Mouse (Mus musculus): ENCODE data around the gene Yap1. TPM values are rescaled to one million over a fixed set of nuclear protein-coding genes. Genes with fewer than 3 reads are reported as not detected.

Gene Yap1
- polyA plus RNA-seq, 1 experiment, result not detected

DNA sequence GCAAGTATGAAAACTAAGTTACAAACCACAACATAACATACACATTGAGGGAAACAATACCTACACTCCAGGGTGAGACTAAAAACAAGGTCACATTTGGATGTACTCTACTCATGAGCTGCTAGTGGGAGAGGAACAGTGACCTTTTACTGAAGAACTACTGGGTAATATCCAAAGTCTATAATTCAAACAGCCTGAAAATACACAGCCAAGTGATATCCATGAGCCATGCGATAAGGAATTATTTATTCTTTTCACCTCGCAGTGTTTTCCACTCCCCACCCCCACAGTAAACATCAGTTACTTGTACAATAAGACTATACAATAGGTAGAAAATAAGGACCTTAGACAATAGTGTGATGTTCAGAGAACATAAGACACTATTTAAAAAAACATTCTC lies 24.2 kb downstream of the Yap1 start:
- WGBS, result 56% methylated on average over 2 of the region's 2 CpGs
- no peak overlapping the region for H3K27ac ChIP-seq (ENCODE audit: insufficient read depth, low read depth, low read length)
- H3K4me3 ChIP-seq (ENCODE audit: insufficient read depth, low read depth, low read length), result no peak overlapping the region
- no peak for TF ChIP-seq POLR2A (IDR thresholded peaks at IDR 0.05; ENCODE audit: insufficient read depth, low read depth, low read length)
- no peak for TF ChIP-seq CTCF (IDR thresholded peaks at IDR 0.05; ENCODE audit: insufficient read depth, low read depth, low read length)
- no peaks in the 10 kb centered on the region for H3K4me1 ChIP-seq (ENCODE audit: control insufficient read depth, insufficient read depth, low read length)

DNA sequence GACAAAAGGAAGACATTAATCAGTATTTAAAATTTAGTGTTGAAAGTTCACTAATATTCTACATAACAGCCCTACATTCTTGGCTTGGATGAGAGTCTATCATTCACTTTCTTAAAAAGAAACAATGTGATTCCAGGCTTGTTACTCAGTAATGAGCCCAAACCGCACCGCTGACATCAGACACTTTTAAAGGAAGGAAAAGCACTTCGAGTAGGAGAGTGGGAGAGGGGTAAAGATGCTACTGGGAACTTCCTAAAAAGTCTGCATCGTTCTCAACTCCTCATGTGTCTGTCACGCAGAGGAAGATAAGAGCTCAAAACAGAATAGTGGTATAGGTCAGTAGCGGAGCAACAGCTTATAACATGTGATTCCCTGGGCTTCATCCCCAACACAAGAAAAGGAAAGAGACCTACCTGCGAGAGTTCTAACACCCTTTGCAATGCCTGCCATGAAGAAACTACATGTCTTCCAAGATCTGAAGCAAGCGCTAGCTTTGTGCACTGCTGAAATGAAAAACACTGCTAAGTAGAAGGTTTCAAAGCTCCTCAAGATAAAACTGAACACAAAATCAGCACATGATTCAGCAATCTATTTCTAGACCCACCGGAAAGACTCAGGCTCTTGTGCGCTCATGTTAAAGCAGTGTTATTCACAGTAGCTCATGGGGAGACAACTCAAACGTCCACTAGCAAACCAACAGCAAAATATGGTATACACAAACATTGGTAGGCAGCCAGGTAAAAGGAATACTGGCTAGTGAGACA lies 25.1 kb downstream of the Yap1 start:
- Histone ChIP-seq H3K27ac (ENCODE audit: insufficient read depth, low read depth, low read length) (no peak overlapping the region), H3K4me3 (ENCODE audit: insufficient read depth, low read depth, low read length) (no peak overlapping the region), H3K4me1 (ENCODE audit: control insufficient read depth, insufficient read depth, low read length) (no peaks in the 10 kb centered on the region)
- no peak for TF ChIP-seq CTCF (IDR thresholded peaks at IDR 0.05; ENCODE audit: insufficient read depth, low read depth, low read length)
- TF ChIP-seq POLR2A (IDR thresholded peaks at IDR 0.05; ENCODE audit: insufficient read depth, low read depth, low read length), result no peak
- WGBS, result 66% methylated on average over 11 of the region's 11 CpGs

- H3K4me1 ChIP-seq (ENCODE audit: control insufficient read depth, insufficient read depth, low read length), result no peaks in the 10 kb centered on the region
- H3K4me3 ChIP-seq (ENCODE audit: insufficient read depth, low read depth, low read length), result no peak overlapping the region
- H3K27ac ChIP-seq (ENCODE audit: insufficient read depth, low read depth, low read length), result no peak overlapping the region
- no peak for TF ChIP-seq CTCF (IDR thresholded peaks at IDR 0.05; ENCODE audit: insufficient read depth, low read depth, low read length)
- TF ChIP-seq POLR2A (IDR thresholded peaks at IDR 0.05; ENCODE audit: insufficient read depth, low read depth, low read length), result no peak
- 92% methylated on average over 3 of the region's 3 CpGs for WGBS
Observed at GRCm38 (mm10) chr9:7978502-7978901, 25.9 kb downstream of the Yap1 start.

- no peaks in the 10 kb centered on the region for H3K4me1 ChIP-seq (ENCODE audit: control insufficient read depth, insufficient read depth, low read length)
- TF ChIP-seq POLR2A (IDR thresholded peaks at IDR 0.05; ENCODE audit: insufficient read depth, low read depth, low read length), result no peak
- no peak for TF ChIP-seq CTCF (IDR thresholded peaks at IDR 0.05; ENCODE audit: insufficient read depth, low read depth, low read length)
- WGBS, result 91% methylated on average over 5 of the region's 5 CpGs
- no peak overlapping the region for H3K27ac ChIP-seq (ENCODE audit: insufficient read depth, low read depth, low read length)
- H3K4me3 ChIP-seq (ENCODE audit: insufficient read depth, low read depth, low read length), result no peak overlapping the region
Observed at GRCm38 (mm10) chr9:7977587-7977986, 26.8 kb downstream of the Yap1 start.

GRCm38 (mm10) chr9:7971993-7972392 lies 32.4 kb downstream of the Yap1 start:
- 84% methylated on average over 2 of the region's 2 CpGs for WGBS
- no peak overlapping the region for H3K27ac ChIP-seq (ENCODE audit: insufficient read depth, low read depth, low read length)
- no peaks in the 10 kb centered on the region for H3K4me1 ChIP-seq (ENCODE audit: control insufficient read depth, insufficient read depth, low read length)
- H3K4me3 ChIP-seq (ENCODE audit: insufficient read depth, low read depth, low read length), result no peak overlapping the region
- no peak for TF ChIP-seq CTCF (IDR thresholded peaks at IDR 0.05; ENCODE audit: insufficient read depth, low read depth, low read length)

- Histone ChIP-seq H3K27ac (ENCODE audit: insufficient read depth, low read depth, low read length) (no peak overlapping the region), H3K4me1 (ENCODE audit: control insufficient read depth, insufficient read depth, low read length) (no peaks in the 10 kb centered on the region), H3K4me3 (ENCODE audit: insufficient read depth, low read depth, low read length) (no peak overlapping the region)
- WGBS, result 100% methylated on average over 1 of the region's 1 CpGs
- TF ChIP-seq CTCF (IDR thresholded peaks at IDR 0.05; ENCODE audit: insufficient read depth, low read depth, low read length) (no peak), POLR2A (IDR thresholded peaks at IDR 0.05; ENCODE audit: insufficient read depth, low read depth, low read length) (no peak)
Observed at GRCm38 (mm10) chr9:7967980-7968379, 36.4 kb downstream of the Yap1 start.

DNA sequence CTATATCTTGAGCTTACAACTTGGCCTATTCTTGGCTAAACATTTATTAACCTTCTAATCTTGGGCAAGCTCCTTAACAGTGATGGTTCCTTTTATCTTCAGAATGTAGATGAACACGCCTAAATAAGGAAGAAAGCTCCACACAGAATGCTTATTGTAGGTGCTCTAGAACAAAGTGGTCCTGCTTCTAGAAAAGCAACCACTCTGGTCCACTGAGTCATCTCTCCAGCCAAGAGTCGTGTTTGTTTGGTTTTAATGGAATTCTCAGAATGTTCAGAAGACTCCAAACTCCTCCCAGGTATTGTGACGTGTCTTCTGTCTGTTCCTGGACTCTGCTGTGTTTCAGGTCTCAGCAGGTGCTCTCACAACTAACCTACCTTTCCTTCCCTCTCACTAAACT lies 38.8 kb downstream of the Yap1 start:
- no peak for TF ChIP-seq POLR2A (IDR thresholded peaks at IDR 0.05; ENCODE audit: insufficient read depth, low read depth, low read length)
- TF ChIP-seq CTCF (IDR thresholded peaks at IDR 0.05; ENCODE audit: insufficient read depth, low read depth, low read length), result no peak
- Histone ChIP-seq H3K27ac (ENCODE audit: insufficient read depth, low read depth, low read length) (no peak overlapping the region), H3K4me3 (ENCODE audit: insufficient read depth, low read depth, low read length) (no peak overlapping the region), H3K4me1 (ENCODE audit: control insufficient read depth, insufficient read depth, low read length) (peaks cover 3% of the 10 kb centered on the region; the same call in 1 of the 2 replicates)
- WGBS, result 87% methylated on average over 3 of the region's 3 CpGs

GRCm38 (mm10) chr9:7963867-7964266 lies 40.5 kb downstream of the Yap1 start:
- no peak overlapping the region for H3K27ac ChIP-seq (ENCODE audit: insufficient read depth, low read depth, low read length)
- TF ChIP-seq CTCF (IDR thresholded peaks at IDR 0.05; ENCODE audit: insufficient read depth, low read depth, low read length) (no peak), POLR2A (IDR thresholded peaks at IDR 0.05; ENCODE audit: insufficient read depth, low read depth, low read length) (no peak)
- no peak overlapping the region for H3K4me3 ChIP-seq (ENCODE audit: insufficient read depth, low read depth, low read length)
- WGBS, result 93% methylated on average over 2 of the region's 2 CpGs
- peaks cover 3% of the 10 kb centered on the region; the same call in 1 of the 2 replicates for H3K4me1 ChIP-seq (ENCODE audit: control insufficient read depth, insufficient read depth, low read length)

- no peak overlapping the region for H3K27ac ChIP-seq (ENCODE audit: insufficient read depth, low read depth, low read length)
- TF ChIP-seq POLR2A (IDR thresholded peaks at IDR 0.05; ENCODE audit: insufficient read depth, low read depth, low read length), result no peak
- TF ChIP-seq CTCF (IDR thresholded peaks at IDR 0.05; ENCODE audit: insufficient read depth, low read depth, low read length), result no peak
- 84% methylated on average over 7 of the region's 7 CpGs for WGBS
- no peak overlapping the region for H3K4me3 ChIP-seq (ENCODE audit: insufficient read depth, low read depth, low read length)
- peaks cover 3% of the 10 kb centered on the region; the same call in 1 of the 2 replicates for H3K4me1 ChIP-seq (ENCODE audit: control insufficient read depth, insufficient read depth, low read length)
Observed at GRCm38 (mm10) chr9:7962915-7963314, 41.5 kb downstream of the Yap1 start.

Measured in olfactory bulb, adult 2 months (tissue).